Mouse (Mus musculus) urinary bladder, adult 2 months (tissue): ENCODE measurements around the gene Supv3l1. TPM values are rescaled to one million over a fixed set of nuclear protein-coding genes. Genes with fewer than 3 reads are reported as not detected.
A peak's percentile ranks its signal among the peaks of the same experiment; 100 is the strongest.
"Not testable (repeated sequence)": the region's sequence is repeated elsewhere in the genome, so short reads cannot be mapped to it uniquely, and the experiment has no call there.

ENCODE experiments used
- DNase-seq: peaks from one replicate; pipeline ENCODE4 v3.0.0; 2022; ENCODE audit warnings: low spot score
- polyA plus RNA-seq: library from polyadenylated mRNA; depleted of rRNA; stranded (reverse); fragments of >200 nt; gene quantifications from 2 replicates; pipeline ENCODE4 v1.2.3, GENCODE M21; 2012; rRNA removed

The Supv3l1 gene
- polyA plus RNA-seq: 20.0 and 21.3 TPM in 2 replicates

- DNase-seq: peak; percentile 97
Observed at GRCm38 (mm10) chr10:62449364-62450279, at the start of gene Supv3l1, which contains the start of gene 4930507D05Rik. Supv3l1 (minus strand) TSS chr10:62449738. 4930507D05Rik (plus strand) TSS chr10:62449489.

GRCm38 (mm10) chr10:62491681-62492080 is 42.1 kb upstream of the Supv3l1 start:
- DNase-seq: not testable (repeated sequence)

- DNase-seq: no peak
Observed at GRCm38 (mm10) chr10:62488266-62488665, 38.7 kb upstream of the Supv3l1 start.

GRCm38 (mm10) chr10:62486618-62487415 is 37.3 kb upstream of the Supv3l1 start, which contains the start of gene Vps26a:
Vps26a (minus strand) TSS chr10:62486805.
- DNase-seq: peak; percentile 87

- DNase-seq: no peak
Observed at GRCm38 (mm10) chr10:62485878-62486582, 36.5 kb upstream of the Supv3l1 start.

GRCm38 (mm10) chr10:62481108-62481852 is 31.7 kb upstream of the Supv3l1 start:
- DNase-seq: no peak

- no peak for DNase-seq
Observed at GRCm38 (mm10) chr10:62476980-62477379, 27.4 kb upstream of the Supv3l1 start.

GRCm38 (mm10) chr10:62474944-62475343 is 25.4 kb upstream of the Supv3l1 start:
- no peak for DNase-seq

GRCm38 (mm10) chr10:62471105-62471504 is 21.6 kb upstream of the Supv3l1 start:
- no peak for DNase-seq

- DNase-seq: no peak
Observed at GRCm38 (mm10) chr10:62469736-62470135, 20.2 kb upstream of the Supv3l1 start.

GRCm38 (mm10) chr10:62461321-62461720 is 11.8 kb upstream of the Supv3l1 start:
- no peak for DNase-seq

GRCm38 (mm10) chr10:62452001-62452400 is 2.5 kb upstream of the Supv3l1 start:
- not testable (repeated sequence) for DNase-seq

- DNase-seq: no peak
Observed at GRCm38 (mm10) chr10:62450280-62450640, 722 bp upstream of the Supv3l1 start.

GRCm38 (mm10) chr10:62430427-62430826 is 19.1 kb downstream of the Supv3l1 start:
- peak; percentile 13 for DNase-seq

GRCm38 (mm10) chr10:62425081-62425871 is 24.3 kb downstream of the Supv3l1 start:
- DNase-seq: no peak

- no peak for DNase-seq
Observed at GRCm38 (mm10) chr10:62422255-62422654, 27.3 kb downstream of the Supv3l1 start, which contains the start of gene Hkdc1. Hkdc1 (minus strand) TSS chr10:62422491.

- no peak for DNase-seq
Observed at GRCm38 (mm10) chr10:62421127-62421526, 28.4 kb downstream of the Supv3l1 start.

GRCm38 (mm10) chr10:62420399-62420798 is 29.1 kb downstream of the Supv3l1 start:
- DNase-seq: no peak

- no peak for DNase-seq
Observed at GRCm38 (mm10) chr10:62419422-62419821, 30.1 kb downstream of the Supv3l1 start.

- no peak for DNase-seq
Observed at GRCm38 (mm10) chr10:62418831-62419356, 30.6 kb downstream of the Supv3l1 start.
